Mouse (Mus musculus) inflammation-experienced regulatory T-cells, adult 6 months (primary cell): ENCODE data around the gene Atg3. TPM values are rescaled to one million over a fixed set of nuclear protein-coding genes. Genes with fewer than 3 reads are reported as not detected.

Experiments used
- ATAC-seq: one replicate; pipeline ENCODE4 v1.8.0; 2017
- polyA plus RNA-seq, 3 experiments: library from polyadenylated mRNA; unstranded; fragments of 100-300 nt; shearing (Covaris generic); gene quantifications; one replicate each; pipeline ENCODE4 v1.2.1; 2017

Atg3 gene
- 10 to 100 TPM; 12.3 to 20.2 (median 14.4) TPM for polyA plus RNA-seq

DNA sequence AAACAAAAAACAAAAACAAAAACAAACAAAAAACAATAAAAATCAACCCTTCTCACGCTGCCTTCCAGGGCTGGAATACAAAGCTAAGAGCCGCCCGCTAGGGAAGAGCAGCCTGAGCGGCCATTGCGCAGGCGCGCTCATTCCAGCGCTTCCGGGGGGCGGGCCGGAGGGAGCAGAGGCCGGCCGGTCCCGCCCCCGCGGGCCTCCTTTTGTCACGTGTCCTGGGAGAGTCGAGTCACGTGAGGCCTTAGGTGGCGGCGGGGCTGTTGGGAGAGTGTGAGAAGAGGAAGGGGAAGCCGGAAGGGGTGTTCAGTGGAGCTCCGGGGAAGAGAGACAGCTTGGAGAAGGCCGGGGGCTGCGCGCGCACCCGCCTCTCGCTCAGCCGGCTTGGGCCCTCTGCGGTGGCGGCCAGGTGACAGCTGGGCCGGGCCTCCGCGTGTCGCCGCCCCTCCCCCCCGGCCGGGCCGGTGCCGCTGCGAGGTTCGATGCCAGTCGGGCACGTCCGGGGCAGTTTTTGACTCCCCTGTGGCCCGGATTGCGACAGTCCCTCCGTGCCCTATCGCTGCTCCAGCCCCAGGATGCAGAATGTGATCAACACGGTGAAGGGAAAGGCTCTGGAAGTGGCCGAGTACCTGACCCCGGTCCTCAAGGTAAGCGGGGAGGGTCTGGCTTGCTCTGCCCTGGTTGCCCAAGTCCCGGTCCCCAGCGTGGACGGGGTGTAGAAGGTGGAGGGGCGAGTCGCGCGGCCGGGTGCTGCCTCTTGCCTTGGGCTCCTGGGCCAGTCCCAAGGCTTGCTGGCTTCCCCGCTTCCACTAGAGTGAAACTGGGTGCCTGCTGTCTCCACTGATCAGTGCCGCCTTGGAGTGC, at the start of gene Atg3, which contains the start of gene Slc35a5:
Gene Atg3, plus strand, starts transcription at position 264 of the 867 bp plus-strand sequence.
Gene Slc35a5, minus strand, starts transcription at position 185 of the 867 bp plus-strand sequence.
- ATAC-seq = peak; percentile 95

DNA sequence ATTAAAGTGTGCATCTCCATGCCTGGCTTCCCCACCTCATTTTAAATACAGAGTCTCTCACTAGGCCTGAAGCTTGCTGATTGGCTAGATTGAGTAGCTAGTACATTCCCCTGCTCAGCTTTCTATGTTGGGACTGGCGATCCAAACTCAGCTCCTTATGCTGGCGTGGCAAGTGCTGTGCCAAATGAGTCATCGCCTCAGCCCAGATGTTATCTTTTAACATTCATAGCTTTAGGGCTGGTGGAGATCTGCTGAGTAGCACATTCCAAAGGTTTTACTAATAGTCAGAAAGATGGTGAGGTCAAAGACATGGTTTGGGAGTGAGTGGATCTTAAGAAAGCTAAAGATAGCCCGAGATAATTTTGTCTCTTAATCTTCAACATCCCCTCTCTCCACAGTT, 48.1 kb upstream of the Atg3 start:
- no peak for ATAC-seq

DNA sequence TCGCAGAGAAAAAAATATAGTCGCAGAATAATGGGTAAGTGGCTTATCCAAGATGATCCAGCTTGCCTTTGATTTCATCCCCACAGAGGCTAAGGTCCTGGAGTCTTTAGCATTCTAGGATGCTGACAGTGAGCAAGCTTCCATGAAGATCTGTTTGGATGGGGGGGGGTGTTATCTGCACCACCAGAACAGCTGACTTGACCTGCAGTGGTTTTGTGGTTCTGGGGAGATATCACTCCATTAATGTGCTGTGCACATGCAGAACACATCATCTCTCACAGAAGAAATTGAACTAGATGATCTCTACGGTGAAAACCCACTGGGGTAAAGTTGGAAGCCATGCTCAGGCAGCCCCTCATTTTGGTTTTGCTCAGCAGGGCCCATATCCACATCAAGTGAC, 41.4 kb upstream of the Atg3 start:
- no peak for ATAC-seq

DNA sequence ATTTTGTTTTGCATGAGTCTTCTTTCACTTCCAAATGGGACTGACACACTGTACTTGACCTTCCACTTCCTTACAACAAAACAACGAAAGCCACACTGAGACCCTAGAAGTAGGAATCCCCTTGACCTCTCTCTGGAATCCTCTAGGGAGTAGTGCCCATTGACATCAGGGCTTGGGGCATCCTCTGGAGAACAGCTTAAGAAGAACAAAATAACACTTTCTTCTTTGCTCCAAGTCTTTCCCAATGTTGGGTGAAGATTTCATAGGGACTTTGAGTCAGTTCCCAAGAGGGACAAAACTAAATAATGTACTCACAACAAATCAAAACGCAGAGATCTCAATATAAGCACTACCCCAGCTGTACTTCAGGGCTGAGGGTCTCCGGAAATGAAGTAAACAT, 39.8 kb upstream of the Atg3 start:
- no peak for ATAC-seq

DNA sequence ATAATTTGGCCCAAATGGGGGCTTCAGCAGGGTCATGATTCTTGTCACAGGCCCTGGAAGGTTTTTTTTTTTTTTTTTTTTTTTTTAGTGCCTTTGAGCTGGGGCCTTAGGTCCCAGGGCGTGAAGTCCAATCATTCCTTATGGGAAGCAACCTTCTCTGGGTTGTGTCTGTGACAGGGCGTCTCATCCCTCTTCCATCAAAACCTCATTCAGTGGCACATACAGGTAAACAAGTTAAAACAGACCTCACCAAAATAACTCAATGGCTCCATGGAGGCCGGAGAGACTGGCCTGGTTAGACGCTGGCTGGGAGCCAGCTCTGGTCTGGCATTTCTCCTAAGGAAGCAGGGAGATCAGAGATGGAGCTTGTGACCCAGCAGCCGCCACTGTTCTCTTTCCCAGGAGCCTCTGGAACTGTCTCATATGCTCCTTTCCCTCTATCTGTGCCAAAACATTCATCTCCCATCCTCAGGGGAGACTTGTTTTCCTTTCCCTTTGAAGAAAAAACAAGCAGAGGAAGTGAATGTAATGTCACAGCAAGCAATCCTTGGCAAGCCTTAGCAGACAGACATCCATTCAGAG, 37.6 kb upstream of the Atg3 start:
- ATAC-seq = no peak

DNA sequence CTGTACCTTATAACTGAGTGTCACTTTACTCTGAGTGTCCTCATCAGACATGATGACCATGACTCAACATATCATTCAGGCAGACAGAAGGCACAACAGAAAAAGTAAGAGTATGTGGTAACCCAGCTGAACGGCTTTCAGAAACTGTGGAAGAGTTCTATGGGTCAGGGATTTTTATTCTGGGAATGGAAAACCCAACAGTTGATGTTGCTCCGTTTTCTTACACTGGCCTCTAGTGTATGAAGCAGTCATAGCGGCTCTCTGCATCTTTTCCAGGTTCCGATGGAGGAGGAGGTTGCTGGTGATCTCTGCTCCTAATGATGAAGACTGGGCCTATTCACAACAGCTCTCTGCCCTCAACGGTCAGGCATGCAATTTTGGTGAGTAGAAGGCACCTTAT, 36.0 kb upstream of the Atg3 start:
- ATAC-seq = no peak

DNA sequence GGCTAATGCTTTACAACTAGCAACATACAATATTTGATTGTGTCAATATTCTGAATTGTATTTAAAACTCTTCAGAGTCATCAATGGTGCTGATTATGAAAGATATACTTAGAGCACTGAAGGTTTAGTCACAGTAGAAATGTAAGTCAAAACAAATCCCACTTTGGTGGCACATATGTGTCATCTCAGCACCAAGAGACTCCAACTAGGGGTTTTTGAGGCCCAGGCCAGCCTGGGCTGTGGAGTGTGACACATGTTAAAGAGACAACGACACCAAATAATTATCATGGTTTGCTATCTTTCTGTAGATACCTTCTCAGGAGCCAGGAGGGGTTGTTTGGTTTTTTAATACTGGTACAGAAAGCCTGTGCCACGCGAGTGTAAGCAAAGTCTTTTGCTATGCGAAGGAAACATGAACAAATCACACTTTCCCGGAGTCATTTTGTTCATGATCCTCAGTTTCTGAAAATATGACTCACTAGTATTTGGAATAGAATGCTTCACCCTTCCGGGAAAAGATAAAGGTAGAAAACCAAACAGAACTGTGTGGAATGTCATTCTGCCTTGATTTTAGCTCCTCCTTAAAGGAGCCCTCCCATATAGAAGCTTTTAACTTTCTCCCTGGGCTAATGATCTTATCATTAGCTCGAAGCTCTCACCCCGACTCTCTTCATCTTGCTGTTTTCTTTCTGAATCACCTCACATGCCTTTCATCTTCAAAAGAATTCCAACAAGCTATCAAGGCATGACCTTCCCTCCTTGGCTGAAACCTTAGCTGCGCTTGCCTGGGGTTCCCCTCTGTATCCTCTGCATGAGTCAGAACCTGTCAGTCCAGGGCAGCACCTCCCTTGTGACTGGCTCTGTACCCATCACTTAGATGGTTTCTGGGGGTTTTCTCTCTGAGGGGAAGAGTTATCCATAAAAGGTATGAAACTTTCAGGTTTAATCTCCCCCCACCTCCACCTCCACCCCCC, 34.1 kb upstream of the Atg3 start:
- ATAC-seq = peak; percentile 89

DNA sequence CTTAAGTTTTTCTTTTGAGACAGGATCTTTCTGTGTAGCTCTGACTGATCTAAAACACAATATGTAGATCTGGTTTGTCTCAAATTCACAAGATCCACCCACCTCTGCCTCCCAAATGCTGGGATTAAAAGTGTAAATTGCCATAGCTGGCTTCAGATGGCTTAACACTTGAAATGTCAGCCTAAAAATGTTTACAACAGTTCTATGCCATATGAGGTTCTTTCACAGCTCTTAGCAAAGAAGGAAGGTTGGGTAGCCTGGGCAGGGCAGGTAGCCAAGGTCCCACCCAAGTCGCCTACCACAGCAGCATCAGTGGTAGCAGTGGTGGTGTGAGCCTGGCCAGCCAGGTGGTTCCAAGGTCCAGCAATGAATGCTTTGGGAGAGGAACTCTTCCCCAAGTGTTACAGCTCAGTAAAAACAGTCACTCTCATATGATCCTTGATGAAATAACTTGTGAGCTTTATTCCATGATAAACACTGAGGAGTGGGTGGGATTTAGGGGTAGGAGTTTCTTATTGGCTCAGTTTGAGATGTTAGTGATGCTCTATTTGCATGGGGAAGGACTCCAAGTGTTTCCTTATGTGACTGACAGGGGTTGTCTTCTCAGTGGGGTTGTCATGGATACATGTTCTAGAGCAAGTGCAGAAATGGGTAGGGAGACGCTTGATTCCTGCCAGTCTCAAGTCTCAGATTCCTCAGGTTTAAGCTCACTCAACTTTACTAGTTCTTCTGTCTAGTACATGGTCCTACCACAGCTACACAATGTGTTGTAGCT, 30.5 kb upstream of the Atg3 start:
- no peak for ATAC-seq

DNA sequence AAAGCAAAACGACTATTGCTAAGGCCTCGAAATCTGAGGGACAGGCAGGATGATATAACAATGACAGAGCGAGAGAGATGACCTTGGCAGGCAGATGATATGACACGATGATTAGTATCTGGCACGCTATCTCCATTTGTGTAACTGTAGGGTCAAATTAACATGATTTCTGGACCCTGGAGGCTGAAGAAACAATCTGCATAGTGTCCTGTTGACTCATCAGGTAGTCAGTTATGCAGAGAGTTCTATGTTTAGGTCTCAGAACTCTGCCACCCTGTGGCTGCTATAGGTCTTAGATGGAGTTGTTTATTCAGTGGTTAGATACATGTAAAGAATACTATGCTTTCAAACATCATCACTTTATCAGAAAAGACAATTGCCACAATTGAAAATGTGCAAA, 16.9 kb upstream of the Atg3 start:
- no peak for ATAC-seq

DNA sequence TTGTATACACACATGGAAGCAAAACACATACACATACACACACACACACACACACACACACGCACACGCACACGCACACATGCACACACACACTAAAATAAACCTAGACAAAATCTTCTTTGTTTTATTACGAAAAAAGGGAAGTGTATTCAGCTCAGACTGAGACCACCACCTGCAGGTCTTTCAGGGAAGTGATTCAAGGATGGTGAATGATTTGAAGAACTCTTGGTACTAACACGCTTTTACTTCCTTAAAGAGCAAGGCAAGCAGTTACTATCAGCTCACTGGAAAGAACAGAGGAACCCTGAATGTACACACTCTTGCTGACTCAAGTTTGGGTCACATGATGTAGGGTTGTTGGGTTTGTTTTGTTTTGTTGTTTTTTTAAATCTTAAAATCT, 16.0 kb upstream of the Atg3 start:
- ATAC-seq = no peak

DNA sequence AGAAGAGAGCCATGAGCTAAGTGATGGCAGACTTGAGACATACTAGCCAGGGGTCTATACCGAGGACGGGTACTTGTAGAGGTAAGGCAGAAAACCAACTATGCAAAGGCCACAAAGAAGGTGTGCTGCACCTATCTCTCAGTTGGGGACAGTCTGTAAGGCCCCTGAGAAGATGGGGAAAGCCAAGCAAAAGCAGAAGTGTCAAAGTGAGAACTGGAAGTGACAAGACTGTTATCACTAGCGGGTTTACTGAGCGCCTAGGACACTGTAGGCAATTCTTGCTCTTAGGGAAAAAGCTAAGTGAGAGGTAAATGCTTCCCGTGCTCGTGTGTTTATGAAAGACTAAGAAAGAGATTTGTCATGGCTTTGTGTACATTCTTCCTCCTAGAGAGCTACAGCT, 13.5 kb upstream of the Atg3 start:
- no peak for ATAC-seq

DNA sequence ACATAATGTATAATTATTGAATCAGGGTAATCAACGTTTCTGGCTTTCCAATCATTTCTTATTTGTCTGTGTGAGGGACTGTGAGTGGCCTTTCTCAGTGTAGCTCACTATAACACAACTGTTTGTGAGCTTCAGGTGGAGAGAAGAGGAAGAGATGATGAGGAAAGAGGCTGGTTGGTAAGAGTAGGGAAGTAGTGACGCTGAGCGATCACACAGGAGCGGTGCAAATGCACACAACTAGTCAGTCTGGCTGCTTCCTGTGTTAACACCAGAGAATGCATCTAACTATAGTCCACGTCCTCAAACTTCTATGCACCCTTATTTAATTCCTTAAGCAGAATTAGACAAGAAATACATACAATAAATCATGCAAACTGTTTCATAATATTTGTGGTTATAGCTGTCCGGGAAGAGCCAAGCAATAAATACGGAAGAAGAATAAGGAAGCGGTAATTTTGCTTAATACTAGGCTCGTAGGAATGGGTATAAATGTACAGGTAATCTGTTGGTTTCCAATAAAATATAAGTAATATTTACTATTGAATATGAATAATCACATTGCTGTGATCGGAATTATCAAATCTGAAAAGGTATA, 10.0 kb upstream of the Atg3 start:
- ATAC-seq = no peak

DNA sequence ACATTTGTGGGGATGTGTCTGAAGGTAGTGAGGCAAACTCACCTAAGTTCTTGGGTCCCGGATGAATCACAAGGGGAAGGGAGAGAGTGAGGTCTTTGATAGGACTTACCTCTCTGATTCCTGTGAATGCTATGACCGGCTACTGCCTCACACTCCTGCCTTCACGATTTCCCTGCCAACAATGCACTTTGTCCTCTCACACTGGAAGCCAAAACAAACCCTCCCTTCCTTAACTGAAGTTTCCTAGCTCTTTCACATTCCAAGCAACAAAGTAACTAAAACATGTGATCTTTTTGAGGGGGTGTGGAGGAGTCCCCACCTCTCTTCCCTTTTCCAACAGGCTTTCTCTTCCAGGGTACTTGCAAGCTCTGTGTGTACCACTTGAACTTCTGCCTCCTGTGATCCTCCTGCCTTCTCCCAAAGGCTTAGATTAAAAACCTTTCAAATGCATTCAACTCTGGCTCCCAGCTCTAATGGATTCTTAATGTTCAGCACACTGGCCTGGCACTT, 3.8 kb upstream of the Atg3 start:
- no peak for ATAC-seq

DNA sequence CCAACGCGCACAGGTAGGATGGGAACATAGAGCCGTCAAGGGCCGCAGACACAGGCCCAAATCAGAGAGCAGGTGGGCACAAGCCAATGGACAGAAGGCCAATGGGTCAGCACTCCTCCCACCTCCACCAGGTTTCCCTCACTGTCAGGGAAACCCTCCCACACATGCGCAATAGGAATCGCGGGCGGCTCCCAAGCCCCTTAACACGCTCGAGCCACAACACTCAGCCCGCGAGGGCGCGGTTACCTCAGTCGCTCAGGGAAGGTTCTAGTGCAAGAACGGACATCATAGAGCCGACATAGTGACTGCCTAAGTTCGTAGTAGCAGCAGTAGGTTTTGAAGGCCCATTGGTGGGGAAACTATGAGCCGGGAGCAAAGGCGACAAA, 456 bp upstream of the Atg3 start:
- ATAC-seq = peak; percentile 26

DNA sequence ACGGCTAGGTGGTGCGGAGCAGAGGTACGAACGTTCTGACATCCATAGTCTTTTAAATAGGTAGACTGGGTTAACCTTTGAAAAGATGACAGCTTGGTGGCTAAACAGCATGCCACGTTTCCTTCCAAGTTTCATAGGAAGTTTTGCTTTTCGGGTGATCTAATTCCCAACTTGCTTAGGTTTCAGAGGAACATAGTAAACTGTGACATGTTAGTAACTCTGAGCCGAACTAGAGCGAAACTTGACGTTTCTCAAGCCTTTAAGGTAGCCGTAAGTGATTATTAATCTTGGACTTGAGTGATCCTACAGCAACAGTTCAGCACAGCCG, 768 bp downstream of the Atg3 start:
- ATAC-seq = no peak

DNA sequence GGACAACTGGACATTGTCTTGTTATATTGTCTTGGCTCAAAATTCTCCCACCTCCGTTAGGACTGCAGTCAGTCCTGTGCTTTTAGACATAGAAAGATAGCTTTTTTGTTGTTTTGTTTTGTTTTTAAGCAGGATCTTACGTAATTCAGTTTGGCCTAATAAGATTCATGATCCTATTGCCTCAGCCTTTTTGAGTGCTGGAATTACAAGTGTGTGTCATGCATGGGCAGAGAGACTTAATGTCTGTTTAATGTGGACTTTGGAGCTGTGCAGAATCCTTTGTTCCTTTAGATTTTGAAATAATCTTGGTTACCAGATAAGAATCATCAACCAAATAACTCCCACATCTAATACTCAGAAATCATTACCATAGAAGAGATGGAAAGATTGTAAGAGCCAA, 20.0 kb downstream of the Atg3 start:
- no peak for ATAC-seq

DNA sequence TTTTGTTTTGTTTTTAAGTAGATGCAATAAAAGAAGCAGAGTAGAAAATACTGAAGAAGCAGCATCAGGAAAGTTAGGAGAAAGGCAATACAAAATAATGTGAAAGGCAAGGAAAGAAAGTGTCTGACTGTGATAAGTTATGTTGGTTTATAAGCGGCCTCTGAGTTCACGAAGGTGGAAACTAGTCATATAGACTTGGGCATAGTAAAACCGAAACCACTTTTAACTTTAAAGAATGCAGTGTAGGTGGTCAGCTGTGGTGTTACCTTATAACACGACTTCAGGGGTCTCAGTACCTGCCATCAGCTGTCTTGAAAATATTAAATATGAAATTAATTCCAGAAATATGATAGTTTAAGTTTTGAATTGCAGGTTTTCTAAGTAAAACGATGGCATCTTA, 23.2 kb downstream of the Atg3 start:
- ATAC-seq = peak; percentile 55

DNA sequence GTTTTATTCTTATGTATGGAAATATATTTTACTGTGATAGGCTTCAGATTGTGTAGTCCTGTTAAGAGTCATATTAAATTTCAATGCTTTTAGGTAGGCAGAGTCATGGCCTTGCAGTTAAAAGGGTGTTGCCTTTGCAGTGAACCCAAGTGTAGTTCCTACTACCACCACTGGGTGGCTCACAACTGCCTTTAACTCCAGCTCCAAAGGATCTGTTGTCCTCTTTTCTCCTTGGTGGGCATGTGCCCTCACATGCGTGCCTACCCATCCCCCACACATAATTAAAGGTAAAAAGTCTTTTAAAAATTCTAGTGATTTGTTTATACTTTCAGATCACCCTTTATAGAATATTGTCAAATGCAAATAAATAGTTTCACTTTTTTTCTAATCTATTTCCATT, 34.0 kb downstream of the Atg3 start:
- peak; percentile 76 for ATAC-seq

DNA sequence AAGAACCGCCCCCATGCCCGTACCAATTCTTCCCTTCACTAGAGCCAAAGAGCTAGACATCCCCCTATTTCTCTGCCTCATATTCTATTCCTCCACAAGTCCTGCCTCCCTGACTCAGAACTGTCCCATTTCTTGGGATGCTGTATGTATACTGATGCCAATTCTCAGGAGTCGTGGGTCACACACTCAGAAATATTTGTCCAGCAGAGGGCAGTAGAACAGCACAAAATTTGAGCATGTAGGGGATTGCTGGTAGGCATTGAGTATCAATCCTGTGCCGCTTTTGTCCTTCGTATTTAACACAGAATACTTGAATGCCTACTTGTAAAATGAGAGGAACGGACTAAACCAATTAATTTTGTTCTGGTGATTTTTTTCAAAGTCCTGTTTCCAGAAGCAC, 38.2 kb downstream of the Atg3 start:
- ATAC-seq = peak; percentile 81

DNA sequence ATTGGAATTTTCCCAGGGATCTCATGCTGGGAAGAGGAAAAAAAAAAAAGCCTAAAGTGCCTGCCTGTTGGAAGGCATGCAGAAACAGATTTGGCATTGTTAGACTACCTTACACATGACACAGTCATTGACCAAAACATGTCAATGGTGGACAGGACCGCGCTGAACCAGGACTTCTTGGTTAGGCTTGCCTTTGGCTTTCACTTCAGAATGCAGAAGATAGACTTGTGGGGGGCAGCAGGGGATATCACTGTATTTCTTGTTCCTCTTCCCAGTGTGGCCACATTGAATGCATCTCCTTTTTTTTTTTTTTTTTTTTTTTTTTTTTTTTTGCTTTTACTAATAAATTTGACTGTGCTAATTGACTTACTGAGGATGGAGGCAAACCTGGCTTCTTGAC, 42.8 kb downstream of the Atg3 start:
- no peak for ATAC-seq

DNA sequence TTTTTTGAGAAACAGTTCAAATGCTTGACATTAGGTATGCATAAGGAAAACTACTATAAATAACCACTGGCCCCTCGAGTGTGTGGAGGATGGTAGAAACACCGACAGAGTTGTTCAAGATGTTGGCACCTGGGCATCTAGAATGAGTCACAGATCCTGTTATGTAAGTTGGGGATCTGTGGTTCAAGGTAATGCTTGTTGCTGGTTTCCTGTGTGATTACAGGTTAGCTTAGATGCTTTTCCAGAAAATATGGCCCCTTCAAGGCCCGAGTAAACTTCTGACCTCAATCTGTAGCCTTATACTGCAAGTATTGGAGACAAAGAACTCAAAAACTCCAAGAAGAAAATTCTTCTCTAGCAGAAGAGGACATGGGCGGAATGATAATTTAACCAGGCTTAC, 45.9 kb downstream of the Atg3 start:
- ATAC-seq = no peak
